Mouse (Mus musculus) G1E-ER4 (cell line): ENCODE results near the gene Hist2h2aa2. TPM values are rescaled to one million over a fixed set of nuclear protein-coding genes. Genes with fewer than 3 reads are reported as not detected.
"Not testable (repeated sequence)": the region's sequence is repeated elsewhere in the genome, so short reads cannot be mapped to it uniquely, and the experiment has no call there.

Experiments used
- GATA1 ChIP-seq: IDR thresholded peaks from one replicate; pipeline ENCODE4 v1.8.0; 2012; ENCODE audit warnings: low read length, inconsistent platforms
- polyA plus RNA-seq: library from polyadenylated mRNA; stranded (reverse); fragments of >175 nt; gene quantifications from 2 replicates; pipeline ENCODE4 v1.2.3, GENCODE M21; 2012

The Hist2h2aa2 gene
- polyA plus RNA-seq, 1 experiment, result 66.2 TPM

DNA sequence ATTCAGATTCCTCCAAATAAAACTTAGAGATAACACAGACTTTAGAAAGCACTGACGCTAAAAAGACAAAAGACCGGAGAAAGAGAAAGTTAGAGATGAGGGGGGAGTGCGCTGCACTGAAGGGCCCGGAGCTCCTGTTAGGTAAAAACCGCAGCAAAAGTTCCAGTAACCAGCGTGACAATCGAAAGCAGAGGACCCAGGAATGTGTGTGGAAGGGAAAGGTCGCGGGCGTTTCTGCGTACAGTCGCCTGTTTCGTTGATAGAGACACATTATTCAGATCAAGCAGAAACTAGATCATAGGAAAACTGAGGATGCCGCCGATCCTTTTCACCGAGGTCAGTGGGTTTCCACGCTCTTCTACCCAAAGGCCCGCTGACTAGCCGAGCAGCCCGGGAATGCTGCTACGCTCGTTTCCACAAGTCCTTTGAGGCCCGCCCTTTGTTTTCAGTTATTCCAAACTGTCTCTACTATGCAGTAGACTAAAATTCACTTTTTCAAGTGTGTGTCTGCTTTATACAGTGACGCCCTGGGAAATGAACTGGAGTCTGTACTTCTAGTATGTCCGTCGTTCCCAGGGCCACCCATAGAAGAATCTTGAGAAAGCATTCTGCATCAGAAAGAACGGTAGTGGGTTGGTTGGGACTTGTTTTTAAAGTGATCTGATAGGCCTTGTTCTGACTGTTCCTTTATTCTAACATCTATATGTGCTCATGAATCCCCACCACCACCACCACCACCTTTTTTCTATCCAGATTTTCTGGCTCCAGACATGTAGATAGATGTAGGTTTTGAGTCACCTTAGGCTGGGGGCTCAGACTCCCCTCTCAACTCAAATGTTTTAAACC lies 23.7 kb upstream of the Hist2h2aa2 start:
- TF ChIP-seq GATA1, result no peak

DNA sequence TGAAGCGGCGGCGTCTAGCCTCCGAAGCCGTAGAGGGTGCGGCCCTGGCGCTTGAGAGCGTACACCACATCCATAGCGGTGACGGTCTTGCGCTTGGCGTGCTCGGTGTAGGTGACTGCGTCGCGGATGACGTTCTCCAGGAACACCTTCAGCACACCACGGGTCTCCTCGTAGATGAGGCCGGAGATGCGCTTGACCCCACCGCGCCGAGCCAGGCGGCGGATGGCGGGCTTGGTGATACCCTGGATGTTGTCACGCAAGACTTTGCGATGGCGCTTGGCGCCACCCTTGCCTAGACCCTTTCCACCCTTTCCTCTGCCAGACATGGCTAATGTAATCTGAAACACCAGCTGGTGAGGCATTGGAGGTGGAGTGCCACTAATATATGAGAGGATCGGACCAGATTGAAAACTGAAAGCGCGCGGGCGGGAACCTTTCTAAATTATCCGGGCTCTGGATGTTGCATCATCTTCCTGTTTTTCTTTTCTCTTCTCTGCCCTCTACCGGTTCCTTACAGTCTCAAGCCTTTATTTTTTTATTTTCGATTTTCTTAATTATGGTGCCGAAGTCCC lies 23.0 kb upstream of the Hist2h2aa2 start, which contains the start of gene Hist2h4:
TSS of gene Hist2h4 (minus strand) at position 333 of the 572 bp plus-strand sequence.
- TF ChIP-seq GATA1, result no peak

DNA sequence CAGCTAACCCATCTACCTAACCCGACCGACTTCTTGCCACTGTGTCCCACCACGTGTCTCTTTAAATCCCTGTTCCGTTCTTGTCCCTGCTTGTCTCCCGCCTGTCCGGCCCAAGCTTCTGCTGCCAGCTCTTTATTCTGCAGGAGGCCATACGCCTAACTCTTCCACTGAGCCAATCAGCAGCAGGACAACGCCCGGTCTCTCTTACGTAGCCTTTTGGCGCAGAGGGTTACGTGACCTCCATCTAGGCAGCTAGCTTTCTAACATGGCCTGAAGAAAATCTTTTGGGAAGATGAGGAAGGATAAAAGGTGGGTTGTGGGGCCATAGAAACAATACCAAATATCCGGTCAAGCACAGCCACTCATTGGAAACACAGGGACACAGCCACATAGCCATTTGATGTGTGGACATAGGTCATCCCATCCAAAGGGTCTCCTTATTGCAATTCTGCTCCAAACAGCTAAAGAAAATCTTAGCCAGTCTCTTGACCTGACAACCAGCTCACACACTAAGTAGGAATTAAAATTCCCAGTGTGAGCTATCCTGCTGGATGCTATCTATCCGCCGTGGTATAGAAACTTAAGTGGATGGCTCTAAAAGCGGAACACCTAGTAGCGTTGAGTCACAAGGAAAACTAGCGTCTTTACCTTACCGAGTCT lies 22.3 kb upstream of the Hist2h2aa2 start:
- TF ChIP-seq GATA1, result no peak

DNA sequence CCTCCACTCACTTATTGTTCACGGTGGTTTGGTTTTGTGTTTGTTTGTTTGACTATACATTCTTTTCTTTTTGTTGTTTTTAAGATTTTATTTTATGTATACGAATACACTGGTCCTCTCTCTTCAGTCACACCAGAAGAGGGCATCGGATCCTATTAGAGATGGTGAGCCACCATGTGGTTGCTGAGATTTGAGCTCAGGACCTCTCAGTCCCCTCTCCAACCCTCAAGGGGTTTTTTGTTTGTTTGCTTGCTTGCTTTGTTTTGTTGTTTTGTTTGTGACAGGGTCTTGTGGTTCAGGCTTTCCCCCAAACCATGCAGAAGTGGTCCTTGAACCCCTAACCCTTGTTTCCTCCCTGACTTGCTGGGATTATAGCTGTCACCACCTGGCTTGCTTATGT lies 21.5 kb upstream of the Hist2h2aa2 start:
- TF ChIP-seq GATA1, result no peak

DNA sequence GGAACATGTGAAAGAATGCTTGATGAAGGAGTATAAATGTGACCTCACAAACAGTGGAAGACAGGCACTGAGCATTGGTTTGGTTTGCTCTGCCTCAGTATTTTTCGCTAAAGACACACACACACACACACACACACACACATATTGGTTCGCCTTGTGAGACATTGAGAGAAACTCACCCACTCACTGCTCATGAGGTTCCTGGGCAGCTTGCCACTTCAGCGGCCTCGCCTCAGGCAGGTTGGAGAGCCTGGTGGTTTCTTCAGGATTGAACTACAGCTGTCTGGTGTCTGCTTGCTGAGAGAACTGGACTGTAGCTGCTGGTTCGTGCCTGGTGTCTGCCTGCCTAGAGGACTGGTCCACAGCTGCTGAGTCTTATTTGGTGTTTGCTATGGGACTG lies 20.1 kb upstream of the Hist2h2aa2 start:
- TF ChIP-seq GATA1, result no peak

DNA sequence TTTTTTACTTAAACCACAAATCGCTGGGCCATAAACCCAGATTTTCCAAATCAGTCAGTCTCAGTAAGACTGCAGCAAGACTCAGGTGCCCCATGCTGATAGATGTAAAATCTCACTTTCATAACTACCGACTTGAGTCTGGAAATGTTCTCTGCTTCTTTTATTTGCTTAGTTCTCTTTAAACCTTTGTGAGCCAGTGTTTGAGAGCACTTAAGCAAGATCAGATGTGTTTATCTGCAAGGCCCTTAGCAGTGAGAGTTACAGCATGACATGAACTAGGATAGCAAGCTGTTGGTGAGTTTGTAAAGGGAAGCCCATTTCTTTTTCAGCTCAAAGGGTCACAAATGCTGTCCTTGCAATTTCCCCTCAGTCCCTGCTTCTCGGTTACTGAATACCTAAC lies 17.1 kb upstream of the Hist2h2aa2 start:
- TF ChIP-seq GATA1, result no peak

DNA sequence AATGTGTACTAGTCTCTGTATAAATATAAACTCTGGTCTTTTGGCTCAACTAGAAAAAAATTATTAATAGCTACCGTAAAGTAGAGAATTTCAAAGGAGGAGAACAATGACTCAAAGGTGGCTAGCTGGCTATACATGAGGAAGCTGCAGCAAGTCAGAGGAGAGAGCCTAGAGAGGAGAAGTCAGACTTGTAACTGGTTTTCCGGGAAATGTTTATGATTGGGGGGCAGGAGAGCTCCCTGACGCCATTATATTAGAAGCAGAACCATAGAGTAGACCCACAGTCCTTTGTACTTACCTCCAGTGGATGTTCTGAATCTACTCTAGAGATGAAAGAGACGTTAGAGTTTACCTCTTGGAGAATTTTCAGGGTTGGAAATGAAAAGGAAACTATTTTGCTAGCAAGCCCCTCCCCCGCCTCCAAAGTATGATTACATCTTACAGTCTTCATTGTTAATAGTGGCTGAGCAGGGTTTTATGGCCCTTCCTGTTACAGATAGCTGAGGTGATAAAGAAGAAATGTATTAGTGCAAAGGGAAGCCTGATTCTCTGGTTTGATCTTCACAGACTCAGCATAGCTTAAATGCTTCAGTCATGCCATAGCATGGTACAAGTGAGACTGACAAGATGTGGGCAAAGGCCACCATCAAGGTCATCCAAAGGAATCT lies 16.0 kb upstream of the Hist2h2aa2 start:
- peak; percentile 18 for TF ChIP-seq GATA1

DNA sequence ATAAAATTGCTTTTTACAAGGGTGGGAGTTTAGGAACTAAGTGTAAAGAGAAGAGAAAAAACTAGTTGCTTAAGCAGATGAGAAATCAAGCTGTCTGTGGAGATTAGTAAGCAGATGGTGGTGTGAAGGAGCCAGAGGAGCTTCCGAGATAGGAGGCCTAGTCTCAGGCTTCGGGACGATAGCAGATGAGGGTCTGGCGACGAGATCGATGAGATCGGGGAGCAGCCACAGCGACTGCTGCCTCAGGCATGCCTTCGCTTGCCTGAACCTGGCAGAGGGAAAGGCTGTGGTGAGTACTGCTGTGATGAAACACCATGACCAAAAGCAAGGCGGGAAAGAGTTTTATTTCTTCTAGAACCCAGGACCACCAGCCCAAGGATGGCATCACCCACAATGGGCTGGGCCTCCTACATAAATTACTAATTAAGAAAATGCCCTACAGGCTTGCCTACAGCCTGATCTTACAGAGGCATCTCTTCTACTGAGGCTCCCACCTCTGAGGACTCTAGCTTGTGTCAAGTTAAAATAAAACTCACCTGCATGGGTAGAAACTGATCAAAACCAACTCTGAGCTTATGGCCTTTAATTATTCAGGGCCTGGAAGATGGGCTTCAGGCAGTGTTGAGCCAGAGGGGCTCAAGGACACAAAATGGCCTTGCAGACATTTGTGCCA lies 14.7 kb upstream of the Hist2h2aa2 start:
- TF ChIP-seq GATA1, result peak; percentile 98

DNA sequence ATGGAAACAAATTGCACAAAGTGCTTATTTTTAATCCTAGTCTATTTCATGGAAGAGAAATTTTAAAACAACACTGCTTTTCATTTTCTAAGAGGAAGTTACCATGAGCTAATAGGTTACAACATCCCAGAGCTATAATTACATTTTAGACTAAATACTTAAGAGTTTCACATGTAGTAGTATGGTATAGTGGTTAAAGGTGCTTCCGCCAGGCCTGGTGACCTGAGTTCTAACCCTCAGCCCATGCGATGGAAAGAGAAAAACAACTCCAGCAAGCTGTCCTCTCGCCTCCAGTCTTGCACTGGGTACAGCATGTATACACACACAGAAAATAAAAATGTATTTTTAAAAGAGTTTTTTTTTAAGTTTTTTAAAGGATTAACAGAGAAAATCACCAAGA lies 11.7 kb upstream of the Hist2h2aa2 start:
- TF ChIP-seq GATA1, result no peak

DNA sequence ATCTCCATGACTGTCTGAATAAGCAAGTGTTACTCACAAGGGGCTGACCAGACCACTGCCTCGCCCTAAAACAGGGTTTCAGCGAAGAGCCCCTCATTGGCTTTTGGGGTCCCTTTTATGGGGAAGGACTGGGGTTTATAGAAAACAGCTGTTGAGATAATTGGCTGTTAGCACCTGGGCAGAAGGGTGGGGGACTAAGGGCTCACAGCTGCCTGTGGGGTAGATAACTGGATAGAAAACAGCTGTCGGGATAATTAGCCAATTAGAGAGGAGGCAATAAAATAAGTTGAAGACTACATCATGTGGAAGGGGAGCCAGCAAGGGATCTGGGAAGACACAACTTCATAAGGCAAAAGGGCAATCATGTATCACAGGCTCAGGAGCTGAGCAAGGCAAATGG lies 10.8 kb upstream of the Hist2h2aa2 start:
- TF ChIP-seq GATA1, result no peak

DNA sequence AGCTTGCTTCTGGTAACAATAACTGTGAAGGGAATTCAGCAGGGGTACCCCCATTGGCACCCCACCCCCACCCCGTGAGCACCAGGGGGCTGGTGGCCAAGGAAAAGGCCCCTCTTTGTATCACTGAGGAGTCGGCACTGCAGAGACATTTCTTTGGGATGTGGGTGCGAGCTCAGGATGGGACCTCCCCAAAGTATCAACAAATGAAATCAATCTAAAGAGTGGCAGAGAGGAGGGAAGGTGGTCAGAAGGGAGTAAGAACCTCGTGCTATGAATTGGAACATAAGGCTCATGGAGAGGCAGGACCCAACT lies 8.9 kb upstream of the Hist2h2aa2 start:
- TF ChIP-seq GATA1, result no peak

DNA sequence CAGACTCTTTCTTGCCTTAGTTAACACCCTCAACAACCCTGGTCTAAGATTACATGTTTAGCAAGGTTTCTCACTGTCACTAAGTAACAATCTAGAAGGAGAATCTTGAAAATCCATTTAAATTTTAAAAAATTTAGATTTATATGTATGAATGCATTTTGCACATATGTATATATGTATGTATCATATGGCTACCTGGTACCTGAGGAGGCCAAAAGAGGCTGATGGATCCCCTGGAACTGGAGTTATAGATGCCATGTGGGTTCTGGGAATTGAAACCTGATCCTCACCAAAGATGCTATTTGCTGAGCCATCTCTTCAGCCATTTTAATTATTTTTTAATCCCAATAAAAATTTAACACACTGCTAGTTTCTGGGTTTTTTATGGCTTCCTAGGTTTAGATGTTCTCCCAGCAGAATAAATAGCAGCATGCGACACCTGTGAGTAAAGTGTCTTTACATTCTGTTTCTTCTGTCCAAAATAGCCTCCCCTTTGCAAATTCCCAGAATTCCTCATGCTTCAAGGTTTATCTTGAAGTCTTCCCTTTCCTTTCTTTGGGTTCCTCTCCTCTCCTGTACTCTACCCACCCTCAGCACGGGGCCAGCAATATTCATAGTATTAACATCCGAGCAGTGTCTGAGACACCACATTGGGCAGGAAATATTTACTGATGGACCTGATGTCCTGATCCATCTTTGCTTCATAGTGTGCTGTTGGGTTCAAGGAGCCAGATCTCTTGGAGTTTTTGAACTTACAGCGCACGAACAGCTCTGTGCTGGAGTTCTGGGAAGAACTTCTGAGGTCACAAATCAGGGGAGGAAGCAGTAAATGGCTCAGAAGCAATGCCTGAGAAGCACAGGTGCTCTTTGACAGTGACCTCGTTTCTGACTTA lies 8.3 kb upstream of the Hist2h2aa2 start:
- no peak for TF ChIP-seq GATA1

DNA sequence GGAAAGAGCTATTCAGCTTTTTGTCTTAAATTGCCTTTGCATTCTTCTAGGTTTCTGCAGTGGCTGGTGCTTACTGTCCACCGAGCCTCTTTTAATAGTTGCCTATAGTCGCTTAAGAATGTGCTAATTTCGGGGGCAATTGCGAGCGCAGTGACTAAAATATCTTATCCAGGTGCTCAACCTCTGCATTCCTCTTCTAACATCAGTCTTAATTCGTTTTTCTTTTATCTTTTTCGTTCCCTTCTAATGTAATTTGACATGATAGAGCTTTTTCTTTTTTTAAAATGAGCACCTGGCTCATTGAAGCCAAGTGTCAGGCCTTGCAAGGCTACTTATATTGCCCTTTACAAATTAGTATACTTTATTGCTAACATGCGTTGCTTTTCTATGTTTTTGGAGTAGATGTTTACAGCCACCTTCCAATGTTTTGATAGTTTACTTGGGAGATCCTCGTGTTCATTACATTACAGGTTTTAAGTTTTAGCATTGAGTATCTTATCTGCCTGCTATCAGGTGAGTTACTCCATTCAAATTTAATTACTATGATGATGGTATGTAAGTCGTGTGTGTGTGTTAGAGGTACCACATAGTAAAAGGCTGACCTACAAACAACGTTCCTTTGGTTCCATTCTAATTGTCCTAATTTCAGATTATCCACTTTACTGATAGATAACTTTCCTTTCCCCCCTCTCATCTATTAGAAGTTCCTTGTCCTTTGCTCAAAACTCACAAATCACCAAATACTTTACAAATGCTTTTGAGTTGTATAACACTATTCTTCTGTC lies 7.5 kb upstream of the Hist2h2aa2 start:
- no peak for TF ChIP-seq GATA1

DNA sequence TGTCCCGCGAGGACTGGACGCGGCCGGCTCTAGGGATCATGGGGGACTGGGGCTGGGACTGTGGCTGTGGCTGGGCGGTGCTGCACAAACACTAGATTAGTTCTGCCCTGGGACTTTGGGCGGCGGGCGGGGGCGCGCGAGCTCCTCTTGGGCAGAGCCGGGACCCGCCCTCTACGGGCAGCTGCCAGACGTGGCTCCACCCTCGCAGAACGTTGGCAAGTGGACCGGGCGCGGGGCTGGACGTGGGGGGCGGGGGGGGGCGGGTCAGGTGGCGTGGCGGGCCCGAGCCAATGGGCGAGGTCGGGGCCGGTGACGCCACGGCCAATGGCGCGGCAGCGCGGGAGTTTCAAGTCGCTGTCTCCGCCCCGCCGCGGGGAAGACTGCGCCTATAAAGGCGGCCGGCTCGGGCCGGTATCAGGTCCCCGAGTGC lies 6.4 kb upstream of the Hist2h2aa2 start, which contains the start of gene Hist2h3c1:
TSS of gene Hist2h3c1 (plus strand) at position 259 of the 430 bp plus-strand sequence.
- TF ChIP-seq GATA1, result not testable (repeated sequence)
